Mouse (Mus musculus): ENCODE results near the gene Iqschfp. TPM values are rescaled to one million over a fixed set of nuclear protein-coding genes. Genes with fewer than 3 reads are reported as not detected.

Iqschfp gene
- polyA plus RNA-seq, 1 experiment from 2014 or later: 6.1 TPM

- H3K27me3 ChIP-seq: peaks cover 15% of the 10 kb centered on the region
- H3K36me3 ChIP-seq: no peaks in the 10 kb centered on the region
- no peaks in the 10 kb centered on the region for H3K9me3 ChIP-seq
- H3K9ac ChIP-seq (replicated peaks): no peak overlapping the region
- H3K4me3 ChIP-seq: no peak overlapping the region
- H3K4me2 ChIP-seq (replicated peaks): no peak overlapping the region
- peaks cover 9% of the 10 kb centered on the region for H3K4me1 ChIP-seq
- peak; percentile 55; the same call in 1 of the 2 replicates for ATAC-seq (ENCODE audit: low FRiP score, low read depth)
- H3K27ac ChIP-seq (replicated peaks): peak overlapping the region; percentile 46
- 57% methylated on average over 3 of the region's 3 CpGs for WGBS
Measured at GRCm38 (mm10) chr3:67918098-67918497, 26.1 kb downstream of the Iqschfp start.

GRCm38 (mm10) chr3:67918634-67919259 lies 26.7 kb downstream of the Iqschfp start:
- Histone ChIP-seq H3K27ac (replicated peaks) (peak overlapping the region; percentile 46), H3K9me3 (no peaks in the 10 kb centered on the region), H3K4me3 (no peak overlapping the region), H3K9ac (replicated peaks) (no peak overlapping the region), H3K36me3 (no peaks in the 10 kb centered on the region), H3K4me2 (replicated peaks) (no peak overlapping the region), H3K4me1 (peaks cover 9% of the 10 kb centered on the region), H3K27me3 (peaks cover 16% of the 10 kb centered on the region)
- 25% methylated on average over 8 of the region's 8 CpGs for WGBS
- ATAC-seq (ENCODE audit: low FRiP score, low read depth): peak; percentile 86

GRCm38 (mm10) chr3:67923095-67923494 lies 31.1 kb downstream of the Iqschfp start:
- H3K9me3 ChIP-seq: no peaks in the 10 kb centered on the region
- peaks cover 21% of the 10 kb centered on the region for H3K27me3 ChIP-seq
- no peak overlapping the region for H3K4me3 ChIP-seq
- ATAC-seq (ENCODE audit: low FRiP score, low read depth): no peak
- 81% methylated on average over 4 of the region's 4 CpGs for WGBS
- no peak overlapping the region for H3K27ac ChIP-seq (replicated peaks)
- H3K4me2 ChIP-seq (replicated peaks): no peak overlapping the region
- no peak overlapping the region for H3K9ac ChIP-seq (replicated peaks)
- H3K4me1 ChIP-seq: peaks cover 5% of the 10 kb centered on the region
- H3K36me3 ChIP-seq: no peaks in the 10 kb centered on the region

GRCm38 (mm10) chr3:67925453-67925852 lies 33.4 kb downstream of the Iqschfp start:
- no peaks in the 10 kb centered on the region for H3K9me3 ChIP-seq
- ATAC-seq (ENCODE audit: low FRiP score, low read depth): no peak
- 0 out of 2 replicates have a peak, but pooled peaks cover 3% of the 10 kb centered on the region for H3K4me1 ChIP-seq
- no peaks in the 10 kb centered on the region for H3K36me3 ChIP-seq
- H3K27ac ChIP-seq (replicated peaks): no peak overlapping the region
- 85% methylated on average over 2 of the region's 2 CpGs for WGBS
- H3K9ac ChIP-seq (replicated peaks): no peak overlapping the region
- H3K4me3 ChIP-seq: no peak overlapping the region
- no peak overlapping the region for H3K4me2 ChIP-seq (replicated peaks)
- peaks cover 26% of the 10 kb centered on the region for H3K27me3 ChIP-seq

- no peaks in the 10 kb centered on the region for H3K9me3 ChIP-seq
- H3K36me3 ChIP-seq: no peaks in the 10 kb centered on the region
- no peak overlapping the region for H3K9ac ChIP-seq (replicated peaks)
- H3K27ac ChIP-seq (replicated peaks): no peak overlapping the region
- 0 out of 2 replicates have a peak, but pooled peaks cover 3% of the 10 kb centered on the region for H3K4me1 ChIP-seq
- no peak overlapping the region for H3K4me3 ChIP-seq
- H3K4me2 ChIP-seq (replicated peaks): no peak overlapping the region
- no peak for ATAC-seq (ENCODE audit: low FRiP score, low read depth)
- peaks cover 5% of the 10 kb centered on the region for H3K27me3 ChIP-seq
- 87% methylated on average over 10 of the region's 10 CpGs for WGBS
Measured at GRCm38 (mm10) chr3:67930424-67931133, 38.5 kb downstream of the Iqschfp start.

GRCm38 (mm10) chr3:67931181-67931580 lies 39.1 kb downstream of the Iqschfp start:
- H3K4me3 ChIP-seq: no peak overlapping the region
- H3K36me3 ChIP-seq: no peaks in the 10 kb centered on the region
- no peak overlapping the region for H3K27ac ChIP-seq (replicated peaks)
- 84% methylated on average over 8 of the region's 8 CpGs for WGBS
- H3K4me2 ChIP-seq (replicated peaks): no peak overlapping the region
- no peak for ATAC-seq (ENCODE audit: low FRiP score, low read depth)
- H3K27me3 ChIP-seq: peaks cover 5% of the 10 kb centered on the region; the same call in 1 of the 2 replicates
- H3K4me1 ChIP-seq: 0 out of 2 replicates have a peak, but pooled peaks cover 3% of the 10 kb centered on the region
- H3K9ac ChIP-seq (replicated peaks): no peak overlapping the region
- H3K9me3 ChIP-seq: no peaks in the 10 kb centered on the region

- Histone ChIP-seq H3K4me3 (no peak overlapping the region), H3K4me2 (replicated peaks) (no peak overlapping the region), H3K27ac (replicated peaks) (no peak overlapping the region), H3K4me1 (0 out of 2 replicates have a peak, but pooled peaks cover 3% of the 10 kb centered on the region), H3K27me3 (peaks cover 5% of the 10 kb centered on the region; the same call in 1 of the 2 replicates), H3K36me3 (no peaks in the 10 kb centered on the region), H3K9ac (replicated peaks) (no peak overlapping the region), H3K9me3 (no peaks in the 10 kb centered on the region)
- 84% methylated on average over 3 of the region's 3 CpGs for WGBS
- ATAC-seq (ENCODE audit: low FRiP score, low read depth): no peak
Measured at GRCm38 (mm10) chr3:67931914-67932313, 39.9 kb downstream of the Iqschfp start.

GRCm38 (mm10) chr3:67935829-67936228 lies 43.8 kb downstream of the Iqschfp start:
- ATAC-seq (ENCODE audit: low FRiP score, low read depth): no peak

GRCm38 (mm10) chr3:67947000-67947399 lies 55.0 kb downstream of the Iqschfp start:
- Histone ChIP-seq H3K9me3 (no peaks in the 10 kb centered on the region), H3K36me3 (no peaks in the 10 kb centered on the region), H3K27ac (replicated peaks) (no peak overlapping the region), H3K27me3 (0 out of 2 replicates have a peak, but pooled peaks cover 4% of the 10 kb centered on the region), H3K9ac (replicated peaks) (no peak overlapping the region), H3K4me2 (replicated peaks) (no peak overlapping the region), H3K4me3 (no peak overlapping the region), H3K4me1 (no peaks in the 10 kb centered on the region)
- no peak for ATAC-seq (ENCODE audit: low FRiP score, low read depth)
- 80% methylated on average over 2 of the region's 2 CpGs for WGBS

More at GRCm38 (mm10) chr3:67935829-67936228, 43.8 kb downstream of the Iqschfp start:
- Histone ChIP-seq H3K27me3 (no peaks in the 10 kb centered on the region), H3K27ac (replicated peaks) (no peak overlapping the region), H3K4me1 (no peaks in the 10 kb centered on the region), H3K36me3 (no peaks in the 10 kb centered on the region), H3K4me2 (replicated peaks) (no peak overlapping the region), H3K9me3 (no peaks in the 10 kb centered on the region), H3K9ac (replicated peaks) (no peak overlapping the region), H3K4me3 (no peak overlapping the region)
- WGBS: 87% methylated on average over 3 of the region's 3 CpGs

- peak; percentile 61; the same call in 1 of the 2 replicates for ATAC-seq (ENCODE audit: low FRiP score, low read depth)
Measured at GRCm38 (mm10) chr3:67952517-67952940, 60.5 kb downstream of the Iqschfp start.

GRCm38 (mm10) chr3:67954459-67955065 lies 62.5 kb downstream of the Iqschfp start:
- Histone ChIP-seq H3K4me2 (replicated peaks) (no peak overlapping the region), H3K27ac (replicated peaks) (0 out of 2 replicates have a peak overlapping the region, but pooled peaks have one; percentile 35), H3K9me3 (no peaks in the 10 kb centered on the region), H3K9ac (replicated peaks) (no peak overlapping the region), H3K36me3 (no peaks in the 10 kb centered on the region), H3K4me3 (no peak overlapping the region), H3K4me1 (peaks cover 32% of the 10 kb centered on the region), H3K27me3 (peaks cover 38% of the 10 kb centered on the region)
- WGBS: 23% methylated on average over 5 of the region's 5 CpGs
- peak; percentile 79 for ATAC-seq (ENCODE audit: low FRiP score, low read depth)

More at GRCm38 (mm10) chr3:67952517-67952940, 60.5 kb downstream of the Iqschfp start:
- H3K9ac ChIP-seq (replicated peaks): no peak overlapping the region
- no peak overlapping the region for H3K27ac ChIP-seq (replicated peaks)
- no peak overlapping the region for H3K4me3 ChIP-seq
- WGBS: 45% methylated on average over 5 of the region's 5 CpGs
- H3K27me3 ChIP-seq: peaks cover 29% of the 10 kb centered on the region
- peaks cover 25% of the 10 kb centered on the region for H3K4me1 ChIP-seq
- H3K36me3 ChIP-seq: no peaks in the 10 kb centered on the region
- H3K9me3 ChIP-seq: no peaks in the 10 kb centered on the region
- H3K4me2 ChIP-seq (replicated peaks): no peak overlapping the region

GRCm38 (mm10) chr3:67959672-67960071 lies 67.6 kb downstream of the Iqschfp start:
- Histone ChIP-seq H3K27ac (replicated peaks) (peak overlapping the region; percentile 71), H3K9ac (replicated peaks) (no peak overlapping the region), H3K4me1 (peaks cover 22% of the 10 kb centered on the region), H3K4me3 (no peak overlapping the region), H3K36me3 (no peaks in the 10 kb centered on the region), H3K27me3 (peaks cover 44% of the 10 kb centered on the region), H3K9me3 (no peaks in the 10 kb centered on the region), H3K4me2 (replicated peaks) (peak overlapping the region; percentile 30)
- peak; percentile 81 for ATAC-seq (ENCODE audit: low FRiP score, low read depth)
- 10% methylated on average over 7 of the region's 7 CpGs for WGBS
